Comparison of ENCODE assay signal across 18 mouse cellular contexts in the genomic region with DNA sequence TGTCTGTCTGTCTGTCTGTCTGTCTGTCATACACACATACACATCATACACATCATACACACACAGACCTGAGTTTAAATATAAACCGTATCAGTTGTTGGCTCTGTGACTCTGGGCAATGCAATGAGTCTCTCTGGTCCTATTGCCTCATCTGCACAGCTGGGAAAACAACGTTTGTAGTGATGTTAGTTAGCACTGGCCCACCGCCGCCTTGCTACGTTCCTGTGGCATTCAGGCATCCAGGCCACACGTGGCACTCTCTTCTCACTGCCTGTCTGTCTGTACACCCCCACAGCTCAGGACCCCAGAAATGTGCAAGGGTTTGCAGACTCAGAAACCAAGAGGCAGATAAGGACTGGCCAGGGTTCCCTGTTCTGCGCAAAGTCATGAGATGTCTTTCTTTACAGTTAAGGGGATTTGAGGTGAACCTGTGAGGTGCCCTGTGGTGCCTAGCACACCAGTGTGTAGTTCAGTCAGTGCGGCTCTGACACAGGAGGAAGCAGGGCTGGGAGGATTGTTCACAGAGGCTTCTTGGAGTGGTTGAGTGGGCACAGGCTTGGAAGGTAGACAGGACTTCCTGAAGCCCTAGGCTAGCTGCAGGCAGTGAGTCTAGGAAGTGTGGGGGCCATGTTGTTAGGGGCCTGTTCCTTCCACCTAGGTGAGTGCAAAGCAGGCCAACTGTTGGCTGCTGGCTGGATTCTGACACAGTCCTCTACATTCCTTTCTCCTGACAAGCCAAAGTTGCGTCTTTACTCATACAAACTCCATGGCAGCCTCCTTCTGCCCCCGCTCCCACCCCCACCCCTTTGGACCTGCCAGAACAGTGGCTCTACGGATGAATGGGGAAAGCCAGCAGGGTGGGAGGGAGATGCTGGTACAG. TPM values are rescaled to one million over a fixed set of nuclear protein-coding genes. Genes with fewer than 3 reads are reported as not detected.
DNase-seq lines count a peak whose midpoint lies in the region; ATAC-seq and TF ChIP-seq lines count a peak whose summit lies in the region.
"Had no signal": no experiment of that assay in that cellular context is flagged by ENCODE, and none has a peak within 500 bp of the region (broad histone marks: within the 10 kb centered on the region; RNA-seq: fewer than 3 reads in every experiment).

No protein-coding gene starts in this region.

- no peaks in the 10 kb centered on the region for H3K36me3 ChIP-seq in heart, embryonic 10.5 days
- H3K36me3 ChIP-seq in limb, embryonic 13.5 days: no peaks in the 10 kb centered on the region
- no peaks in the 10 kb centered on the region for H3K36me3 ChIP-seq in limb, embryonic 10.5 days
- H3K36me3 ChIP-seq in myocyte (ENCODE audit: control insufficient read depth, insufficient read depth): no peaks in the 10 kb centered on the region
- H3K36me3 ChIP-seq: forebrain, embryonic 10.5 days; liver, embryonic 13.5 days; neural tube, embryonic 12.5 days had no signal

- no peak overlapping the region for H3K9ac ChIP-seq in limb, embryonic 13.5 days
- H3K9ac ChIP-seq: liver, embryonic 13.5 days; neural tube, embryonic 12.5 days had no signal

- CTCF ChIA-PET in Patski (lab: Charles Lee): interaction anchor here (1.6 kb wide), 1 partner anchor 26 kb away, joined by 4 read pairs; no protein-coding TSS in a partner anchor

- no peak for TF ChIP-seq POLR2A in myocyte (IDR thresholded peaks at IDR 0.05; ENCODE audit: insufficient read length, low read depth)

- in situ Hi-C loops in Patski (cut with MboI; ENCODE audit: low pct_unique_long_range_greater_than_20kb): no loop called here

- H3K27me3 ChIP-seq in heart, embryonic 10.5 days (ENCODE audit: insufficient read depth, poor library complexity, severe bottlenecking): peaks cover 51% of the 10 kb centered on the region
- 0 out of 2 replicates have a peak, but pooled peaks cover 4% of the 10 kb centered on the region for H3K27me3 ChIP-seq in limb, embryonic 13.5 days
- peaks cover 20% of the 10 kb centered on the region; the same call in 1 of the 2 replicates for H3K27me3 ChIP-seq in limb, embryonic 10.5 days (ENCODE audit: low read depth, poor library complexity, severe bottlenecking)
- H3K27me3 ChIP-seq in Patski (no peaks in the 10 kb centered on the region), myocyte (ENCODE audit: control insufficient read depth, insufficient read depth, insufficient read length) (no peaks in the 10 kb centered on the region)
- H3K27me3 ChIP-seq: liver, embryonic 13.5 days; neural tube, embryonic 12.5 days had no signal

- no peak for TF ChIP-seq CTCF in Patski (IDR thresholded peaks at IDR 0.05)

- no peak for ATAC-seq in limb, embryonic 13.5 days (ENCODE audit: low FRiP score, low read depth)
- ATAC-seq in Patski: peak; percentile 52
- ATAC-seq: activated CD4-positive, CD25-positive, alpha-beta regulatory T cell, adult 4 months; hindbrain, embryonic 16.5 days had no signal

- H3K4me3 ChIP-seq in heart, embryonic 10.5 days: no peak overlapping the region
- H3K4me3 ChIP-seq in limb, embryonic 13.5 days: no peak overlapping the region
- H3K4me3 ChIP-seq in limb, embryonic 10.5 days: no peak overlapping the region
- peak overlapping the region; percentile 2 for H3K4me3 ChIP-seq in myocyte
- H3K4me3 ChIP-seq: forebrain, embryonic 10.5 days; liver, embryonic 13.5 days; megakaryocyte, embryonic 14.5 days; neural tube, embryonic 12.5 days had no signal

- no peak for DNase-seq in heart, embryonic 10.5 days (ENCODE audit: low spot score)
- DNase-seq in heart, postnatal 36 days: no peak
- no peak for DNase-seq in limb, embryonic 10.5 days (ENCODE audit: low spot score)
- DNase-seq in Patski (ENCODE audit: low read depth, low spot score): peak; percentile 62
- DNase-seq in cerebellum, postnatal 14 days: no peak
- no peak for DNase-seq in c-Kit-positive CD71-positive TER-119-positive erythroid progenitor cells, embryonic 14.5 days (ENCODE audit: low spot score)
- DNase-seq: cerebellum, postnatal 10 days; liver, embryonic 13.5 days; thymus, adult 2 months had no signal

- peak overlapping the region; percentile 84; the same call in 1 of the 2 replicates for H3K27ac ChIP-seq in heart, embryonic 10.5 days
- H3K27ac ChIP-seq in limb, embryonic 13.5 days: peak overlapping the region; percentile 48; the same call in 1 of the 2 replicates
- H3K27ac ChIP-seq in limb, embryonic 10.5 days: no peak overlapping the region
- H3K27ac ChIP-seq: forebrain, embryonic 10.5 days; liver, embryonic 13.5 days; neural tube, embryonic 12.5 days had no signal

- WGBS in heart, embryonic 10.5 days: 67% methylated on average over 11 of the region's 11 CpGs
- 70% methylated on average over 11 of the region's 11 CpGs for WGBS in limb, embryonic 13.5 days
- 67% methylated on average over 11 of the region's 11 CpGs for WGBS in limb, embryonic 10.5 days

- peaks cover 72% of the 10 kb centered on the region for H3K4me1 ChIP-seq in heart, embryonic 10.5 days
- peaks cover 26% of the 10 kb centered on the region for H3K4me1 ChIP-seq in limb, embryonic 13.5 days
- peaks cover 37% of the 10 kb centered on the region for H3K4me1 ChIP-seq in limb, embryonic 10.5 days
- H3K4me1 ChIP-seq: liver, embryonic 13.5 days; neural tube, embryonic 12.5 days had no signal

- H3ac ChIP-seq in myocyte (ENCODE audit: control insufficient read depth, insufficient read length): no peak overlapping the region

- intact Hi-C loops in heart, postnatal 36 days (cut with DNase I): no loop called here

- no peaks in the 10 kb centered on the region for H3K9me3 ChIP-seq in heart, embryonic 10.5 days
- no peaks in the 10 kb centered on the region for H3K9me3 ChIP-seq in limb, embryonic 13.5 days
- H3K9me3 ChIP-seq in limb, embryonic 10.5 days (replicated peaks): no peaks in the 10 kb centered on the region
- H3K9me3 ChIP-seq: forebrain, embryonic 10.5 days; liver, embryonic 13.5 days; megakaryocyte, embryonic 14.5 days; neural tube, embryonic 12.5 days had no signal

- H3K4me2 ChIP-seq in limb, embryonic 13.5 days (replicated peaks): no peak overlapping the region
- H3K4me2 ChIP-seq in myocyte (ENCODE audit: low read depth): peak overlapping the region; percentile 70
- H3K4me2 ChIP-seq: liver, embryonic 13.5 days; neural tube, embryonic 12.5 days had no signal

- POLR2A ChIA-PET in Patski (lab: Charles Lee): no interaction called here

- no peaks in the 10 kb centered on the region for H3K79me2 ChIP-seq in myocyte (ENCODE audit: control insufficient read depth, insufficient read depth)

TF ChIP-seq in myocyte, 11 proteins besides CTCF, POLR2A, EP300 and RAD21:
- TF ChIP-seq POLR2AphosphoS2 (IDR thresholded peaks at IDR 0.05; ENCODE audit: insufficient read length, low read depth) (no peak), REST (IDR thresholded peaks at IDR 0.05; ENCODE audit: insufficient read depth, insufficient read length) (no peak), SRF (IDR thresholded peaks at IDR 0.05; ENCODE audit: control insufficient read depth, insufficient read length, low read depth) (no peak), USF1 (IDR thresholded peaks at IDR 0.05; ENCODE audit: low read depth) (peak; percentile 70), MYOD1 (IDR thresholded peaks at IDR 0.05; ENCODE audit: control insufficient read depth in 1 of 3, insufficient read length in 2 of 3, low read depth in 2 of 3) (peak; percentile 9 to 97 (median 96)), TCF3 (IDR thresholded peaks at IDR 0.05; ENCODE audit: insufficient read length, low read depth) (peak; percentile 89), CEBPB (IDR thresholded peaks at IDR 0.05; ENCODE audit: insufficient read depth, poor library complexity, severe bottlenecking) (peak; percentile 98), E2F4 (IDR thresholded peaks at IDR 0.05; ENCODE audit: insufficient read depth) (no peak), MAX (IDR thresholded peaks at IDR 0.05; ENCODE audit: low read depth) (no peak), TCF12 (IDR thresholded peaks at IDR 0.05; ENCODE audit: insufficient read depth, poor library complexity, severe bottlenecking) (peak; percentile 88), MYOG (IDR thresholded peaks at IDR 0.05; ENCODE audit: control insufficient read depth in 1 of 3, insufficient read depth in 1 of 3, insufficient read length in 2 of 3, low read depth in 2 of 3) (peak; percentile 33 to 89 (median 46))

RNA-seq across cellular contexts. Expression of a gene that starts 1.2 kb away (rescaled TPM):
- polyA plus RNA-seq in heart, embryonic 10.5 days (2016; fragmentation: Nextera tagmentation; extraction: Ambion mirVana): 0.80 and 1.7 TPM in 2 replicates
- total RNA-seq in heart, postnatal 36 days (2021): 1 to 10 TPM; 2.0 to 2.1 TPM
- 0.75 and 1.0 TPM in 2 replicates for polyA plus RNA-seq in limb, embryonic 13.5 days (2015; fragmentation: Nextera tagmentation; extraction: Ambion mirVana)
- 0.09 and 0.23 TPM in 2 replicates for polyA plus RNA-seq in limb, embryonic 10.5 days (2016; fragmentation: Nextera tagmentation; extraction: Ambion mirVana)
- polyA plus RNA-seq in Patski (2021) (16.7 TPM), myocyte (2012; fragmentation: generic; extraction: Trizol) (7.7 TPM)
- total RNA-seq: MEL had no signal
- polyA plus RNA-seq: activated CD4-positive, CD25-positive, alpha-beta regulatory T cell, adult 4 months; neural tube, embryonic 12.5 days had no signal

RNA-seq across cellular contexts. Expression of a gene that starts 42.1 kb away (rescaled TPM):
- 26.7 and 31.9 TPM in 2 replicates for polyA plus RNA-seq in heart, embryonic 10.5 days (2016; fragmentation: Nextera tagmentation; extraction: Ambion mirVana)
- 1 to 10 TPM; 2.1 to 2.9 TPM for total RNA-seq in heart, postnatal 36 days (2021)
- polyA plus RNA-seq in limb, embryonic 13.5 days (2015; fragmentation: Nextera tagmentation; extraction: Ambion mirVana): 23.2 and 24.4 TPM in 2 replicates
- 14.2 and 16.9 TPM in 2 replicates for polyA plus RNA-seq in limb, embryonic 10.5 days (2016; fragmentation: Nextera tagmentation; extraction: Ambion mirVana)
- polyA plus RNA-seq in Patski (2021): 5.1 TPM
- 0.04 TPM for polyA plus RNA-seq in myocyte (2012; fragmentation: generic; extraction: Trizol)
- total RNA-seq: layer of hippocampus, postnatal 25 days had no signal
- polyA plus RNA-seq: activated CD4-positive, CD25-positive, alpha-beta regulatory T cell, adult 4 months had no signal
